ENCODE assay signal across 39 mouse cellular contexts in the genomic region with DNA sequence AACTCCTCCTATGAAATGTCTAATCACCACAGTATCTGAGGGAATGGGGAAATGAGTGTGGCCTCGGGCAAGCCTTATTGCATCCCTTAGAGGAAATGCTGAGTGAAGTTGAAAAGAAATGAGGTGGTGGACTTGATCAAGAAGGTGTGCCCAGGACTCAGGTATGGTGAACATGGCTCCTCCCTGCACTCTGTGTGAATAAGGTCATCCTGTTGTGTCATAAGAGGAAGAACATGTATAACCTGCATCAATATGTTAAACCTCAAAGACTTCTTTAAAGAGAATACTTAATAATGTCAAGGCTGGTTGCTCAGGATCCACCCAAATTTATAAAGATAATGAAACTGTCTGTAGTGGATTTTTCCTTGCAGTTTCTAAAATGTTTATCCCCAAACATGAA. TPM values are rescaled to one million over a fixed set of nuclear protein-coding genes. Genes with fewer than 3 reads are reported as not detected.
"Had no signal": no experiment of that assay in that cellular context is flagged by ENCODE, and none has a peak within 500 bp of the region (broad histone marks: within the 10 kb centered on the region; RNA-seq: fewer than 3 reads in every experiment).

Csta1 (minus strand) TSS at position 101 of the 400 bp plus-strand sequence.

- ATAC-seq: hindbrain, embryonic 16.5 days; inflammation-experienced regulatory T-cells, adult 6 months; intestine, embryonic 15.5 days; intestine, postnatal 0 days; liver, embryonic 12.5 days had no signal

- H3K27ac ChIP-seq: gastrocnemius, adult 2 months; heart, embryonic 10.5 days; hindbrain, embryonic 10.5 days; hindbrain, embryonic 12.5 days; hindbrain, embryonic 14.5 days; intestine, embryonic 15.5 days; layer of hippocampus, adult 2 months; limb, embryonic 12.5 days; liver, embryonic 12.5 days had no signal

- H3K36me3 ChIP-seq: heart, embryonic 10.5 days; heart, embryonic 12.5 days; hindbrain, embryonic 10.5 days; hindbrain, embryonic 12.5 days; intestine, embryonic 15.5 days; limb, embryonic 12.5 days; liver, embryonic 12.5 days had no signal

- H3K9me3 ChIP-seq: heart, embryonic 10.5 days; heart, embryonic 12.5 days; hindbrain, embryonic 10.5 days; hindbrain, embryonic 12.5 days; intestine, embryonic 15.5 days; limb, embryonic 12.5 days; liver, embryonic 12.5 days had no signal

- H3K4me3 ChIP-seq: gastrocnemius, adult 2 months; heart, embryonic 10.5 days; heart, embryonic 12.5 days; hindbrain, embryonic 10.5 days; hindbrain, embryonic 12.5 days; intestine, embryonic 15.5 days; layer of hippocampus, adult 2 months; limb, embryonic 12.5 days; liver, embryonic 12.5 days had no signal

- H3K4me1 ChIP-seq: heart, embryonic 10.5 days; heart, embryonic 12.5 days; hindbrain, embryonic 10.5 days; hindbrain, embryonic 12.5 days; intestine, embryonic 15.5 days; limb, embryonic 12.5 days; liver, embryonic 12.5 days had no signal

- DNase-seq: gastrocnemius, adult 2 months; gastrocnemius, postnatal 10 days; gastrocnemius, postnatal 25 days; heart, adult 18-20 months; heart, postnatal 10 days; heart, postnatal 4 days; kidney, adult 18-20 months; kidney, adult 8-10 months; kidney, postnatal 10 days; kidney, postnatal 25 days; kidney, postnatal 4 days; layer of hippocampus, postnatal 36 days; left cerebral cortex, postnatal 4 days had no signal

- H3K9ac ChIP-seq: heart, embryonic 12.5 days; hindbrain, embryonic 12.5 days; hindbrain, embryonic 14.5 days; intestine, embryonic 15.5 days; limb, embryonic 12.5 days; liver, embryonic 12.5 days had no signal

- H3K27me3 ChIP-seq: heart, embryonic 12.5 days; hindbrain, embryonic 12.5 days; intestine, embryonic 15.5 days; limb, embryonic 12.5 days; liver, embryonic 12.5 days had no signal

- H3K4me2 ChIP-seq: heart, embryonic 12.5 days; hindbrain, embryonic 12.5 days; hindbrain, embryonic 14.5 days; intestine, embryonic 15.5 days; limb, embryonic 12.5 days; liver, embryonic 12.5 days had no signal

RNA-seq across cellular contexts. Expression of gene Csta1, which starts in this region (rescaled TPM):
- total RNA-seq: gastrocnemius, adult 2 months; gastrocnemius, postnatal 10 days; gastrocnemius, postnatal 25 days; gastrocnemius, postnatal 4 days; granulocyte monocyte progenitor cell, adult 5-6 weeks; heart, adult 18-20 months; heart, adult 8-10 months; heart, postnatal 10 days; heart, postnatal 25 days; heart, postnatal 4 days; layer of hippocampus, adult 2 months; layer of hippocampus, postnatal 10 days; layer of hippocampus, postnatal 36 days; left cerebral cortex, adult 18-20 months; left cerebral cortex, adult 8-10 months; left cerebral cortex, postnatal 10 days; left cerebral cortex, postnatal 25 days; left cerebral cortex, postnatal 4 days; liver, adult 2 months had no signal
- polyA plus RNA-seq: frontal cortex, adult 2 months; heart, embryonic 10.5 days; heart, embryonic 12.5 days; heart, embryonic 14.5 days; heart, embryonic 16.5 days; hindbrain, embryonic 10.5 days; hindbrain, embryonic 12.5 days; hindbrain, embryonic 14.5 days; hindbrain, embryonic 16.5 days; kidney, embryonic 14.5 days; liver, adult 2 months; liver, embryonic 12.5 days had no signal
